Mouse (Mus musculus) heart, postnatal 25 days (tissue): Measurements from ENCODE around the gene Rnf24. TPM values are rescaled to one million over a fixed set of nuclear protein-coding genes. Genes with fewer than 3 reads are reported as not detected.

Experiments used
- DNase-seq: peaks from one replicate; pipeline ENCODE4 v3.0.0; 2022; ENCODE audit warnings: low spot score
- intact Hi-C: fragments of 180-260 bp; cut with DNase I; formaldehyde crosslinking; loops from one replicate; pipeline ENCODE4 v1.15.1; 2025
- total RNA-seq, 2 experiments: library from RNA; stranded (reverse); gene quantifications; 2 replicates each; pipeline ENCODE4 v1.2.3; 2021

Gene Rnf24
- total RNA-seq, result 1 to 10 TPM; 3.6 to 3.9 TPM

GRCm38 (mm10) chr2:131352747-131353563 lies at the start of gene Rnf24:
Gene Rnf24, minus strand, starts transcription at chr2:131352892.
- intact Hi-C loops, result loop anchor here (5.0 kb wide), 3 partner anchors 91 to 181 kb away; partner anchors contain the start of gene Pank2
- DNase-seq, result peak; percentile 95

- peak; percentile 39 for DNase-seq
- intact Hi-C loops, result loop anchor here (5.0 kb wide), 1 partner anchor 45 kb away; no protein-coding TSS in a partner anchor
These were observed 49.3 kb upstream of the Rnf24 start for GRCm38 (mm10) chr2:131401794-131402495.

GRCm38 (mm10) chr2:131400846-131401245 lies 48.2 kb upstream of the Rnf24 start:
- intact Hi-C loops, result loop anchor here (5.0 kb wide), 1 partner anchor 44 kb away; no protein-coding TSS in a partner anchor
- no peak for DNase-seq

- DNase-seq, result no peak
- intact Hi-C loops, result no loop called here
These were observed 44.7 kb upstream of the Rnf24 start for GRCm38 (mm10) chr2:131397323-131397848.

- intact Hi-C loops, result no loop called here
- no peak for DNase-seq
These were observed 33.8 kb upstream of the Rnf24 start for GRCm38 (mm10) chr2:131386350-131386962.

GRCm38 (mm10) chr2:131385176-131385575 lies 32.5 kb upstream of the Rnf24 start:
- intact Hi-C loops, result no loop called here
- DNase-seq, result no peak

GRCm38 (mm10) chr2:131379541-131379940 lies 26.8 kb upstream of the Rnf24 start:
- intact Hi-C loops, result no loop called here
- DNase-seq, result no peak

GRCm38 (mm10) chr2:131378872-131379271 lies 26.2 kb upstream of the Rnf24 start:
- DNase-seq, result no peak
- intact Hi-C loops, result no loop called here

- no peak for DNase-seq
These were observed 24.4 kb upstream of the Rnf24 start for GRCm38 (mm10) chr2:131377055-131377454.

GRCm38 (mm10) chr2:131373656-131374055 lies 21.0 kb upstream of the Rnf24 start:
- no peak for DNase-seq
- intact Hi-C loops, result no loop called here

More at GRCm38 (mm10) chr2:131377055-131377454, 24.4 kb upstream of the Rnf24 start:
- intact Hi-C loops, result no loop called here

- DNase-seq, result no peak
- intact Hi-C loops, result no loop called here
These were observed 19.7 kb upstream of the Rnf24 start for GRCm38 (mm10) chr2:131372276-131372877.

GRCm38 (mm10) chr2:131371811-131372210 lies 19.1 kb upstream of the Rnf24 start:
- intact Hi-C loops, result no loop called here
- DNase-seq, result no peak

GRCm38 (mm10) chr2:131370828-131371227 lies 18.1 kb upstream of the Rnf24 start:
- intact Hi-C loops, result no loop called here
- DNase-seq, result no peak

- DNase-seq, result no peak
- intact Hi-C loops, result loop anchor here (5.0 kb wide), 1 partner anchor 52 kb away; no protein-coding TSS in a partner anchor
These were observed 12.0 kb upstream of the Rnf24 start for GRCm38 (mm10) chr2:131364689-131365088.

- no peak for DNase-seq
- intact Hi-C loops, result loop anchor here (5.0 kb wide), 2 partner anchors 44 to 59 kb away; no protein-coding TSS in a partner anchor
These were observed 5.8 kb upstream of the Rnf24 start for GRCm38 (mm10) chr2:131358481-131358880.

GRCm38 (mm10) chr2:131354049-131354448 lies 1.4 kb upstream of the Rnf24 start:
- DNase-seq, result no peak
- intact Hi-C loops, result loop anchor here (5.0 kb wide), 3 partner anchors 92 to 182 kb away; partner anchors contain the start of gene Pank2

GRCm38 (mm10) chr2:131353564-131353915 lies 848 bp upstream of the Rnf24 start:
- intact Hi-C loops, result loop anchor here (5.0 kb wide), 3 partner anchors 91 to 181 kb away; partner anchors contain the start of gene Pank2
- no peak for DNase-seq

- no peak for DNase-seq
- intact Hi-C loops, result loop anchor here (5.0 kb wide), 3 partner anchors 90 to 180 kb away; partner anchors contain the start of gene Pank2
These were observed 535 bp downstream of the Rnf24 start for GRCm38 (mm10) chr2:131351968-131352746.

- intact Hi-C loops, result loop anchor here (5.0 kb wide), 3 partner anchors 89 to 179 kb away; partner anchors contain the start of gene Pank2
These were observed 1.2 kb downstream of the Rnf24 start for GRCm38 (mm10) chr2:131351471-131351870.

More at GRCm38 (mm10) chr2:131351471-131351870, 1.2 kb downstream of the Rnf24 start:
- DNase-seq, result no peak
